Mouse (Mus musculus) lung, postnatal 0 days (tissue): Measurements from ENCODE around the gene Wbp11. TPM values are rescaled to one million over a fixed set of nuclear protein-coding genes. Genes with fewer than 3 reads are reported as not detected.

ENCODE experiments used
- ATAC-seq: fragments of 200-750 bp; cut with Nextera tagmentation; 2 replicates; pipeline ENCODE4 v1.8.0; 2017; ENCODE audit warnings: moderate library complexity
- DNase-seq: peaks from one replicate; pipeline ENCODE4 v3.0.0-alpha.2; 2016; ENCODE audit warnings: low spot score
- H3K27ac ChIP-seq: fragments of 300-500 bp; sonication (generic); 2 replicates; pipeline ENCODE4 v1.5.1; 2014; ENCODE audit warnings: antibody characterized with exemption, mild to moderate bottlenecking, low read length, mixed read lengths
- H3K27me3 ChIP-seq: fragments of 300-500 bp; sonication (generic); replicated peaks from 2 replicates; pipeline ENCODE4 v1.6.1; 2014; ENCODE audit warnings: low read length, mixed read lengths; ENCODE audit not compliant: insufficient read depth
- H3K36me3 ChIP-seq: fragments of 300-500 bp; sonication (generic); 2 replicates; pipeline ENCODE4 v1.6.1; 2014; ENCODE audit warnings: low read length, mixed read lengths; ENCODE audit not compliant: insufficient read depth
- H3K4me1 ChIP-seq: fragments of 300-500 bp; sonication (generic); 2 replicates; pipeline ENCODE4 v1.6.1; 2014; ENCODE audit warnings: antibody characterized with exemption, low read depth, low read length, mixed read lengths; ENCODE audit not compliant: insufficient read depth
- H3K4me2 ChIP-seq: fragments of 300-500 bp; sonication (generic); replicated peaks from 2 replicates; pipeline ENCODE4 v1.6.1; 2014; ENCODE audit warnings: low read depth, mild to moderate bottlenecking, low read length, moderate library complexity, mixed read lengths
- H3K4me3 ChIP-seq: fragments of 300-500 bp; sonication (generic); 2 replicates; pipeline ENCODE4 v1.5.1; 2014; ENCODE audit warnings: low read depth, low read length
- H3K9ac ChIP-seq: fragments of 300-500 bp; sonication (generic); replicated peaks from 2 replicates; pipeline ENCODE4 v1.6.1; 2014; ENCODE audit warnings: low read depth, mild to moderate bottlenecking
- H3K9me3 ChIP-seq: fragments of 300-500 bp; sonication (generic); 2 replicates; pipeline ENCODE4 v1.6.1; 2016; ENCODE audit warnings: low read length, mixed read lengths
- CTCF ChIP-seq: IDR thresholded peaks from 2 replicates; pipeline ENCODE4 v1.5.1; 2016; ENCODE audit warnings: antibody characterized with exemption, mild to moderate bottlenecking
- EP300 ChIP-seq: IDR thresholded peaks from 2 replicates; pipeline ENCODE4 v1.6.1; 2016; ENCODE audit warnings: antibody characterized with exemption, mild to moderate bottlenecking, control low read depth
- WGBS: fragments of 180-500 bp; shearing (Covaris S2); extraction: QIAGEN DNeasy Blood & Tissue Kit; methylation state at CpG from one replicate; pipeline ENCODE4 v1.1.7; 2014; 5-methylcytosine and 5-hydroxymethylcytosine counted together
- polyA plus RNA-seq: library from polyadenylated mRNA; unstranded; fragments of >200 nt; fragmentation: Nextera tagmentation; extraction: Ambion mirVana; gene quantifications from 2 replicates; pipeline ENCODE4 v1.2.1, GENCODE M21; 2015

Gene Wbp11
- 44.4 and 46.1 TPM in 2 replicates for polyA plus RNA-seq

- under 1% methylated on average over 37 of the region's 45 CpGs for WGBS
- TF ChIP-seq EP300 (peak; percentile 77; the same call in 1 of the 2 replicates), CTCF (peak; percentile 65)
- H3K4me2 ChIP-seq = peak within 1 kb of the TSS; percentile 66
- ATAC-seq (peak; percentile 100), DNase-seq (peak; percentile 100)
- 0 out of 2 replicates have a peak, but pooled peaks cover 4% of the 10 kb centered on the region for H3K4me1 ChIP-seq
- peak within 1 kb of the TSS; percentile 100 for H3K4me3 ChIP-seq
- no peaks in the 10 kb centered on the region for H3K27me3 ChIP-seq
- H3K9ac ChIP-seq = peak within 1 kb of the TSS; percentile 99
- H3K27ac ChIP-seq = peak within 1 kb of the TSS; percentile 90
- no peaks in the 10 kb centered on the region for H3K9me3 ChIP-seq
- H3K36me3 ChIP-seq = peaks cover 14% of the 10 kb centered on the region
Measured at GRCm38 (mm10) chr6:136827881-136828561, at the start of gene Wbp11. TSS of gene Wbp11 (minus strand) at chr6:136828233.

GRCm38 (mm10) chr6:136875670-136876069 lies 47.6 kb upstream of the Wbp11 start, which contains the start of gene Mgp:
TSS of gene Mgp (minus strand) at chr6:136875823.
- WGBS = 30% methylated on average over 9 of the region's 9 CpGs
- H3K4me1 ChIP-seq = no peaks in the 10 kb centered on the region
- peak within 1 kb of the TSS; percentile 68 for H3K27ac ChIP-seq
- H3K9ac ChIP-seq = peak within 1 kb of the TSS; percentile 47
- TF ChIP-seq EP300 = no peak
- no peak for TF ChIP-seq CTCF
- DNase-seq (peak; percentile 79), ATAC-seq (peak; percentile 83)
- H3K9me3 ChIP-seq = no peaks in the 10 kb centered on the region
- H3K4me2 ChIP-seq = peak within 1 kb of the TSS; percentile 30
- H3K36me3 ChIP-seq = no peaks in the 10 kb centered on the region
- H3K4me3 ChIP-seq = peak within 1 kb of the TSS; percentile 34
- H3K27me3 ChIP-seq = no peaks in the 10 kb centered on the region

DNA sequence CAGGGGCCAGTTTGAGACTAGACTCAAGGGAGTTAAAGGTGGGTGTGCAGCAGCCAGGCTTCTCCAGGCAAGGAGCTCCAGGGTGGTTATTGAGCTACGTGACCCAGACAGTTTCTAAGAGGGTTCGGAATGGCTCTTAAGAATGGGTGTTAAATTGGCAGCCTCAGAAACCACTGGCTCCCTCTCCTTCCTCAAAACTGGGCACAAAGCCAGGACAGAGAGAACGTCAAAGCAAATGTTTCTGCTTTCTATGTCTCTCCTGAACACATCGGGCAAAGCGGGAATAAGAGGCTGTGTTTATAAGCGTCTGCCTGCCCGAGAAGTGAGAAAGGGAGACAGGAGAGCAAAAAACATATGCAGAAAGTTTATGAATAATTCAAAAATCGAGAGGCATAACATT lies 46.6 kb upstream of the Wbp11 start:
- H3K36me3 ChIP-seq = no peaks in the 10 kb centered on the region
- no peaks in the 10 kb centered on the region for H3K4me1 ChIP-seq
- peak overlapping the region; percentile 34 for H3K27ac ChIP-seq
- peak; percentile 54 for DNase-seq
- TF ChIP-seq CTCF (no peak), EP300 (no peak)
- H3K9ac ChIP-seq = peak overlapping the region; percentile 47
- peak overlapping the region; percentile 34; the same call in 1 of the 2 replicates for H3K4me3 ChIP-seq
- 18% methylated on average over 8 of the region's 8 CpGs for WGBS
- no peaks in the 10 kb centered on the region for H3K27me3 ChIP-seq
- 0 out of 2 replicates have a peak, but pooled peaks have one; percentile 25 for ATAC-seq
- H3K9me3 ChIP-seq = no peaks in the 10 kb centered on the region
- peak overlapping the region; percentile 30; the same call in 1 of the 2 replicates for H3K4me2 ChIP-seq

DNA sequence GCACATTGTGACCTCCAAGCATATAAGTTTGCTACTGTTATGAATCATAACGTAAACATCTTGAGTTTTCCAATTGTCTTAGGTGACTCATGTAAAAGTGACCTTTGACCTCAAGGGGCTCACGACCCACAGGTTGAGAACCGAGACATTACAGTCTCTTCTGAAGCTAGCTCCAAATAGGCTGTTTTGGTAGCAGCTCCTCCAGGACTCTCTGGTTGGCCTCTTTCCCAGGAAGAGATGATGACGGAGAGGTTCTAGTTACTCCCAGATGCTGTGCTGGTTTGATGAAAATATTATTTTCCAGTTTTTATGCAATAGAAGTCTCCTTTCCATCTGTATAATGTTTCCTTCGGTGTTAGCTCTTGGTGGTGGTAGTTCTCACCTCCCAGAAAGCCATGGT lies 40.9 kb upstream of the Wbp11 start:
- no peak for TF ChIP-seq EP300
- no peak for TF ChIP-seq CTCF
- H3K27ac ChIP-seq = no peak overlapping the region
- H3K9ac ChIP-seq = no peak overlapping the region
- ATAC-seq = no peak
- no peaks in the 10 kb centered on the region for H3K4me1 ChIP-seq
- H3K9me3 ChIP-seq = no peaks in the 10 kb centered on the region
- DNase-seq = no peak
- H3K4me2 ChIP-seq = no peak overlapping the region
- H3K36me3 ChIP-seq = no peaks in the 10 kb centered on the region
- no peaks in the 10 kb centered on the region for H3K27me3 ChIP-seq
- no peak overlapping the region for H3K4me3 ChIP-seq
- 52% methylated on average over 5 of the region's 5 CpGs for WGBS

GRCm38 (mm10) chr6:136866150-136866549 lies 38.1 kb upstream of the Wbp11 start:
- 62% methylated on average over 4 of the region's 4 CpGs for WGBS
- Histone ChIP-seq H3K4me3 (no peak overlapping the region), H3K27me3 (no peaks in the 10 kb centered on the region), H3K27ac (peak overlapping the region; percentile 38; the same call in 1 of the 2 replicates), H3K9ac (no peak overlapping the region), H3K4me1 (no peaks in the 10 kb centered on the region), H3K36me3 (no peaks in the 10 kb centered on the region), H3K9me3 (no peaks in the 10 kb centered on the region), H3K4me2 (no peak overlapping the region)
- no peak for ATAC-seq
- TF ChIP-seq CTCF (no peak), EP300 (no peak)
- DNase-seq = no peak

DNA sequence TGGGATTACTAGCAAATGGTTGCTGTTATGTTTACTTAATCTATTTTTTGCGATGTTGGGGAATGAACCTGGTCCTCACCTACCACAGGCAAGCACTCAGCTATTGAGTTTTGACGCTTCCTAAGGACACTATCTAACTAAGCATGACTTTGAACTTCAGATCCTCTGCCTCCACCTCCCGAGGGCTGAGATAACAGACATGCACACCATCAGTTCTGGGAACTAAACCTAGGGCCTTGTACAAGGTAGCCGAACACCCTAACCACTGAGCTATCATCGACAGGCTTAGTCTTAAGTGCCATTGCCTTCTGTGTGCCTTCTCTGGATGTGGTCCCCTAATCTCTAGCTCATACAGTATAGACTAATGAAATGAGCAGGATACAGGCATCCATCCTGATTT lies 37.3 kb upstream of the Wbp11 start:
- no peaks in the 10 kb centered on the region for H3K4me1 ChIP-seq
- H3K4me3 ChIP-seq = no peak overlapping the region
- no peaks in the 10 kb centered on the region for H3K9me3 ChIP-seq
- ATAC-seq (no peak), DNase-seq (no peak)
- WGBS = 87% methylated on average over 5 of the region's 5 CpGs
- no peak overlapping the region for H3K9ac ChIP-seq
- no peak overlapping the region for H3K4me2 ChIP-seq
- H3K27ac ChIP-seq = no peak overlapping the region
- H3K27me3 ChIP-seq = no peaks in the 10 kb centered on the region
- no peaks in the 10 kb centered on the region for H3K36me3 ChIP-seq
- TF ChIP-seq CTCF (no peak), EP300 (no peak)
